Mouse (Mus musculus) central nervous system, embryonic 11.5 days (tissue): ENCODE data around the gene Dnajc22. TPM values are rescaled to one million over a fixed set of nuclear protein-coding genes. Genes with fewer than 3 reads are reported as not detected.

Experiments used
- polyA plus RNA-seq: library from polyadenylated mRNA; depleted of rRNA; stranded (reverse); fragments of >200 nt; gene quantifications from 2 replicates; pipeline ENCODE4 v1.2.3, GENCODE M21; 2012; rRNA removed

Gene Dnajc22
- polyA plus RNA-seq: 2.5 and 3.1 TPM in 2 replicates

DNA sequence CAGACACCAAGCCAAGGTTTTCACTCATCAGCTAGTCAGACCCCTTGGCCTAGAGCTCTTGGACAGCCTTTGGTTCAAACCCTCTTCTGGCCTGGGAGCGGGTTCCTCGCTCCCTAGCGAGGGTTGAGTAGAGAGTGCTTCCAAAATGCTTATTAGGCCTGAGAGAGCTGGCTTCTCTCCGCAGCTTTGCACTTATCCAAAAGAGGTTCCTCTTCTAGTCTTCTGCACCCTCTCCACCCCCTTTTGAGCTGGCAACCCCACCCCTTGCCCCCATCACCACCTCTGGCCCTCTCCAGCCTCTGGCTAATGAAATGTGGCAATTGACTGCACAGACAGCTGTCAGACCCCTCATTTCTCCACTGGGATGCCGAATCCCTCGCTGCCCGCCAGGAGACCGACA is at the start of gene Dnajc22:
Gene Dnajc22, plus strand, starts transcription at position 301 of the 400 bp plus-strand sequence.

DNA sequence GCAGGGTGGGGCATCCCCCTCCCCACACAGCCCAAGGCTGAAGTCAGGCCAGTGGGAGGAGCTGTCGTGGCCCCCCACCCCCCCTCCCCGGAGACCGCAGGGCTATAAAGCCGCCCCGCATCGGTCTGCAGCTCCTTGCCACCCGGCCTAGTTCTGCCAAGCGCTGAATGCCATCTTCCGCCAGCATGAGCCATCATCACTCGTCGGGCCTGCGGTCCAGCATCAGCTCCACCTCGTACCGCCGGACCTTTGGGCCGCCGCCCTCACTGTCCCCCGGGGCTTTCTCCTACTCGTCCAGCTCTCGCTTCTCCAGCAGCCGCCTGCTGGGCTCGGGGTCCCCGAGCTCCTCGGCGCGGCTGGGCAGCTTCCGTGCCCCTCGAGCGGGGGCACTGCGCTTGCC is 37.9 kb upstream of the Dnajc22 start, which contains the start of gene Prph:
Gene Prph, plus strand, starts transcription at position 135 of the 400 bp plus-strand sequence.

GRCm38 (mm10) chr15:99074019-99074599 is 18.9 kb upstream of the Dnajc22 start, which contains the start of gene Troap:
Gene Troap, plus strand, starts transcription at chr15:99074575.

GRCm38 (mm10) chr15:99087253-99088075 is 5.5 kb upstream of the Dnajc22 start, which contains the start of gene C1ql4:
Gene C1ql4, minus strand, starts transcription at chr15:99087817.

GRCm38 (mm10) chr15:99125711-99126080 is 32.7 kb downstream of the Dnajc22 start, which contains the start of gene Spats2:
Gene Spats2, plus strand, starts transcription at chr15:99125916.

Other genes with a start within 250 kb of the Dnajc22 start
- 37.9 and 38.9 TPM in 2 replicates for gene Kmt2d, start 222.0 kb upstream of the Dnajc22 start, polyA plus RNA-seq
- 11.3 and 19.2 TPM in 2 replicates for gene Rhebl1, start 198.6 kb upstream of the Dnajc22 start, polyA plus RNA-seq
- gene Dhh, start 194.6 kb upstream of the Dnajc22 start, polyA plus RNA-seq: 0.56 and 0.96 TPM in 2 replicates
- gene Lmbr1l, start 174.9 kb upstream of the Dnajc22 start, polyA plus RNA-seq: 57.1 and 72.0 TPM in 2 replicates
- 2,005 and 2,656 TPM in 2 replicates for gene Tuba1b, start 158.6 kb upstream of the Dnajc22 start, polyA plus RNA-seq
- gene Gm49450, start 139.6 kb upstream of the Dnajc22 start, polyA plus RNA-seq: 70.5 TPM in 1 of 2 replicates, not detected in the other
- gene Tuba1a, start 139.5 kb upstream of the Dnajc22 start, polyA plus RNA-seq: 3,950 and 4,162 TPM in 2 replicates
- 112 and 136 TPM in 2 replicates for gene Tuba1c, start 63.3 kb upstream of the Dnajc22 start, polyA plus RNA-seq
- gene Prph, start 38.0 kb upstream of the Dnajc22 start, polyA plus RNA-seq: 20.1 and 28.7 TPM in 2 replicates
- 40.3 and 43.9 TPM in 2 replicates for gene Troap, start 18.6 kb upstream of the Dnajc22 start, polyA plus RNA-seq
- gene C1ql4, start 5.4 kb upstream of the Dnajc22 start, polyA plus RNA-seq: 8.0 and 12.4 TPM in 2 replicates
- gene Spats2, start 32.7 kb downstream of the Dnajc22 start, polyA plus RNA-seq: 58.7 and 72.5 TPM in 2 replicates
- gene Kcnh3, start 131.7 kb downstream of the Dnajc22 start, polyA plus RNA-seq: 0.17 and 0.42 TPM in 2 replicates
- gene Mcrs1, start 158.8 kb downstream of the Dnajc22 start, polyA plus RNA-seq: 99.3 and 108 TPM in 2 replicates
- gene Prpf40b, start 201.9 kb downstream of the Dnajc22 start, polyA plus RNA-seq: 131 and 172 TPM in 2 replicates
- gene Fam186b, start 202.7 kb downstream of the Dnajc22 start, polyA plus RNA-seq: 0.25 and 0.29 TPM in 2 replicates